Comparison of ENCODE assay signal across 8 mouse cellular contexts in the genomic region with DNA sequence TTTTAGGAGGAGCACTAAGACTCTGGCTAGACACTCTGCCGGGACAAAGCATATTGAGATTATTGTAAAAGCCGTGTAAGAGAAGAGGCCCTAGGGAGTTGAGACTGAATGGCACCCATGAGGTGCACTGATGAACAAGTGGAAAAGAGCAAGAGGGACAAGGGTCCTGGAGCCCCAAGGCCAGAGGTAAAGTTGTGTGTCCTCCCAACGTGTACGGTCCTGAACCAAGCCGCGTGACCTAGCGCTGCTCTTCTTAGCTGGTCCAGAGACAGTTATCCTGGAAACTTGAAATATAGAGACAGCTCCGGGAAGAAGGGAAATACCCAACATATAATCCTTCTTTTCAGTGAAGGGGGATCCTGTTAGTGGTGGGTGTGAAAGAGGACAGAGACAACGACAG. TPM values are rescaled to one million over a fixed set of nuclear protein-coding genes. Genes with fewer than 3 reads are reported as not detected.
DNase-seq lines count a peak whose midpoint lies in the region; ATAC-seq lines count a peak whose summit lies in the region.

No protein-coding gene starts in this region.

- DNase-seq in heart, postnatal 4 days, result no peak
- peak; percentile 21 for DNase-seq in MEL-GATA-1-ER (ENCODE audit: extremely low read depth, low read depth)
- DNase-seq in midbrain, embryonic 10.5 days (ENCODE audit: low spot score), result no peak
- DNase-seq in cerebellum, postnatal 4 days (ENCODE audit: low spot score in 2 of 2), result no peak
- DNase-seq in layer of hippocampus, adult 11-12 months (ENCODE audit: low spot score), result no peak
- no peak for DNase-seq in adrenal gland, postnatal 25 days

- no peaks in the 10 kb centered on the region for H3K4me1 ChIP-seq in heart, embryonic 11.5 days (ENCODE audit: control insufficient read depth, insufficient read depth, low read length)
- H3K4me1 ChIP-seq in hindbrain, embryonic 12.5 days, result 0 out of 2 replicates have a peak, but pooled peaks cover 3% of the 10 kb centered on the region
- peaks cover 8% of the 10 kb centered on the region for H3K4me1 ChIP-seq in midbrain, embryonic 10.5 days

- WGBS in heart, embryonic 11.5 days (ENCODE audit: insufficient replicate concordance), result 58% methylated on average over 9 of the region's 9 CpGs
- WGBS in hindbrain, embryonic 12.5 days, result 59% methylated on average over 9 of the region's 9 CpGs
- WGBS in midbrain, embryonic 10.5 days, result 56% methylated on average over 9 of the region's 9 CpGs

- H3K27me3 ChIP-seq in heart, embryonic 11.5 days (ENCODE audit: control insufficient read depth, insufficient read depth, low read length), result peaks cover 12% of the 10 kb centered on the region
- peaks cover 22% of the 10 kb centered on the region for H3K27me3 ChIP-seq in hindbrain, embryonic 12.5 days
- H3K27me3 ChIP-seq in midbrain, embryonic 10.5 days (ENCODE audit: low read depth, poor library complexity, severe bottlenecking), result peaks cover 30% of the 10 kb centered on the region

- H3K36me3 ChIP-seq in heart, embryonic 11.5 days (ENCODE audit: control insufficient read depth, insufficient read depth, low read length), result no peaks in the 10 kb centered on the region
- no peaks in the 10 kb centered on the region for H3K36me3 ChIP-seq in hindbrain, embryonic 12.5 days
- H3K36me3 ChIP-seq in midbrain, embryonic 10.5 days, result no peaks in the 10 kb centered on the region

- H3K4me2 ChIP-seq in heart, embryonic 11.5 days, result peak overlapping the region; percentile 83
- H3K4me2 ChIP-seq in hindbrain, embryonic 12.5 days (replicated peaks), result peak overlapping the region; percentile 84

- H3K4me3 ChIP-seq in heart, embryonic 11.5 days (ENCODE audit: low read depth, low read length), result peak overlapping the region; percentile 50
- H3K4me3 ChIP-seq in hindbrain, embryonic 12.5 days, result peak overlapping the region; percentile 46
- H3K4me3 ChIP-seq in midbrain, embryonic 10.5 days, result peak overlapping the region; percentile 64

- H3K27ac ChIP-seq in heart, embryonic 11.5 days (ENCODE audit: low read depth, low read length), result no peak overlapping the region
- H3K27ac ChIP-seq in hindbrain, embryonic 12.5 days, result no peak overlapping the region
- H3K27ac ChIP-seq in midbrain, embryonic 10.5 days (replicated peaks), result no peak overlapping the region

- H3K9me3 ChIP-seq in heart, embryonic 11.5 days (replicated peaks; ENCODE audit: control insufficient read depth, low read length), result no peaks in the 10 kb centered on the region
- H3K9me3 ChIP-seq in hindbrain, embryonic 12.5 days (replicated peaks), result no peaks in the 10 kb centered on the region
- no peaks in the 10 kb centered on the region for H3K9me3 ChIP-seq in midbrain, embryonic 10.5 days (replicated peaks)

- ATAC-seq in heart, embryonic 11.5 days (replicated peaks; ENCODE audit: insufficient number of reproducible peaks, low FRiP score, low TSS enrichment), result no peak
- ATAC-seq in hindbrain, embryonic 12.5 days (ENCODE audit: low FRiP score), result no peak

- no peak overlapping the region for H3K9ac ChIP-seq in heart, embryonic 11.5 days (ENCODE audit: low read depth, low read length)
- H3K9ac ChIP-seq in hindbrain, embryonic 12.5 days, result no peak overlapping the region

RNA-seq across cellular contexts. Expression of a gene that starts 29.7 kb away (rescaled TPM):
- 129 and 133 TPM in 2 replicates for polyA plus RNA-seq in heart, embryonic 11.5 days (2014; fragmentation: Nextera tagmentation; extraction: Ambion mirVana)
- total RNA-seq in heart, postnatal 4 days (2021), result 100 to 1,000 TPM; 159 to 161 TPM
- polyA plus RNA-seq in hindbrain, embryonic 12.5 days (2016; fragmentation: Nextera tagmentation; extraction: Ambion mirVana), result 201 and 206 TPM in 2 replicates
- 206 and 215 TPM in 2 replicates for polyA plus RNA-seq in midbrain, embryonic 10.5 days (2016; fragmentation: Nextera tagmentation; extraction: Ambion mirVana)
- total RNA-seq in adrenal gland, postnatal 25 days (2021), result 256 and 282 TPM in 2 replicates

RNA-seq across cellular contexts. Expression of a gene that starts 33.2 kb away (rescaled TPM):
- polyA plus RNA-seq in heart, embryonic 11.5 days (2014; fragmentation: Nextera tagmentation; extraction: Ambion mirVana), result 38.2 and 39.9 TPM in 2 replicates
- 10 to 100 TPM; 60.0 to 65.7 TPM for total RNA-seq in heart, postnatal 4 days (2021)
- polyA plus RNA-seq in hindbrain, embryonic 12.5 days (2016; fragmentation: Nextera tagmentation; extraction: Ambion mirVana), result 76.8 and 90.1 TPM in 2 replicates
- 44.8 and 50.2 TPM in 2 replicates for polyA plus RNA-seq in midbrain, embryonic 10.5 days (2016; fragmentation: Nextera tagmentation; extraction: Ambion mirVana)
- 123 and 138 TPM in 2 replicates for total RNA-seq in adrenal gland, postnatal 25 days (2021)

RNA-seq across cellular contexts. Expression of a gene that starts 48.3 kb away (rescaled TPM):
- 0.13 and 0.31 TPM in 2 replicates for polyA plus RNA-seq in heart, embryonic 11.5 days (2014; fragmentation: Nextera tagmentation; extraction: Ambion mirVana)
- total RNA-seq in heart, postnatal 4 days (2021), result under 1 TPM; 0.21 to 0.95 TPM
- polyA plus RNA-seq in hindbrain, embryonic 12.5 days (2016; fragmentation: Nextera tagmentation; extraction: Ambion mirVana), result 0.39 and 0.43 TPM in 2 replicates
- polyA plus RNA-seq in midbrain, embryonic 10.5 days (2016; fragmentation: Nextera tagmentation; extraction: Ambion mirVana), result 0.41 and 0.58 TPM in 2 replicates
- total RNA-seq in adrenal gland, postnatal 25 days (2021), result 1.4 and 3.2 TPM in 2 replicates

RNA-seq across cellular contexts. Expression of a gene that starts 49.2 kb away (rescaled TPM):
- 16.3 and 19.7 TPM in 2 replicates for polyA plus RNA-seq in heart, embryonic 11.5 days (2014; fragmentation: Nextera tagmentation; extraction: Ambion mirVana)
- total RNA-seq in heart, postnatal 4 days (2021), result 10 to 100 TPM; 13.4 to 14.0 TPM
- 31.7 and 33.7 TPM in 2 replicates for polyA plus RNA-seq in hindbrain, embryonic 12.5 days (2016; fragmentation: Nextera tagmentation; extraction: Ambion mirVana)
- polyA plus RNA-seq in midbrain, embryonic 10.5 days (2016; fragmentation: Nextera tagmentation; extraction: Ambion mirVana), result 23.8 and 32.3 TPM in 2 replicates
- total RNA-seq in adrenal gland, postnatal 25 days (2021), result 31.7 and 42.7 TPM in 2 replicates

RNA-seq across cellular contexts. Expression of a gene that starts 49.3 kb away (rescaled TPM):
- 167 and 187 TPM in 2 replicates for polyA plus RNA-seq in heart, embryonic 11.5 days (2014; fragmentation: Nextera tagmentation; extraction: Ambion mirVana)
- 100 to 1,000 TPM; 224 to 238 TPM for total RNA-seq in heart, postnatal 4 days (2021)
- 113 and 116 TPM in 2 replicates for polyA plus RNA-seq in hindbrain, embryonic 12.5 days (2016; fragmentation: Nextera tagmentation; extraction: Ambion mirVana)
- 161 and 178 TPM in 2 replicates for polyA plus RNA-seq in midbrain, embryonic 10.5 days (2016; fragmentation: Nextera tagmentation; extraction: Ambion mirVana)
- 180 and 191 TPM in 2 replicates for total RNA-seq in adrenal gland, postnatal 25 days (2021)
